Mouse (Mus musculus): ENCODE data around the gene Txndc11. TPM values are rescaled to one million over a fixed set of nuclear protein-coding genes. Genes with fewer than 3 reads are reported as not detected.

The Txndc11 gene
- polyA plus RNA-seq, 1 experiment from 2014 or later, result 42.4 TPM

- ATAC-seq (ENCODE audit: low read depth), result no peak
- DNase-seq (ENCODE audit: low spot score), result no peak
These were observed 62.6 kb downstream of the Txndc11 start for GRCm38 (mm10) chr16:11071887-11072286.

GRCm38 (mm10) chr16:11071176-11071575 is 63.3 kb downstream of the Txndc11 start:
- Histone ChIP-seq H3K4me2 (ENCODE audit: low read depth, low read length) (no peak overlapping the region), H3K36me3 (ENCODE audit: control insufficient read depth, insufficient read depth, low read length) (peaks cover 53% of the 10 kb centered on the region), H3K27ac (replicated peaks; ENCODE audit: low read depth, low read length) (no peak overlapping the region), H3K9ac (ENCODE audit: low read depth, low read length) (no peak overlapping the region), H3K27me3 (replicated peaks; ENCODE audit: control insufficient read depth, insufficient read depth, low read length) (no peaks in the 10 kb centered on the region), H3K4me1 (ENCODE audit: control insufficient read depth, insufficient read depth, low read length) (peaks cover 27% of the 10 kb centered on the region), H3K9me3 (ENCODE audit: control insufficient read depth, low read length) (no peaks in the 10 kb centered on the region), H3K4me3 (ENCODE audit: low read depth, low read length) (no peak overlapping the region)
- ATAC-seq (ENCODE audit: low read depth) (no peak), DNase-seq (ENCODE audit: low spot score) (no peak)
- 87% methylated on average over 4 of the region's 5 CpGs for WGBS

More at GRCm38 (mm10) chr16:11071887-11072286, 62.6 kb downstream of the Txndc11 start:
- H3K27ac ChIP-seq (replicated peaks; ENCODE audit: low read depth, low read length), result no peak overlapping the region
- H3K36me3 ChIP-seq (ENCODE audit: control insufficient read depth, insufficient read depth, low read length), result peaks cover 60% of the 10 kb centered on the region
- peaks cover 27% of the 10 kb centered on the region for H3K4me1 ChIP-seq (ENCODE audit: control insufficient read depth, insufficient read depth, low read length)
- WGBS, result 87% methylated on average over 4 of the region's 4 CpGs
- no peak overlapping the region for H3K4me3 ChIP-seq (ENCODE audit: low read depth, low read length)
- no peaks in the 10 kb centered on the region for H3K9me3 ChIP-seq (ENCODE audit: control insufficient read depth, low read length)
- H3K27me3 ChIP-seq (replicated peaks; ENCODE audit: control insufficient read depth, insufficient read depth, low read length), result no peaks in the 10 kb centered on the region
- H3K9ac ChIP-seq (ENCODE audit: low read depth, low read length), result no peak overlapping the region
- H3K4me2 ChIP-seq (ENCODE audit: low read depth, low read length), result no peak overlapping the region

GRCm38 (mm10) chr16:11069710-11070420 is 64.6 kb downstream of the Txndc11 start:
- Histone ChIP-seq H3K9me3 (ENCODE audit: control insufficient read depth, low read length) (no peaks in the 10 kb centered on the region), H3K27ac (replicated peaks; ENCODE audit: low read depth, low read length) (no peak overlapping the region), H3K4me3 (ENCODE audit: low read depth, low read length) (no peak overlapping the region), H3K4me1 (ENCODE audit: control insufficient read depth, insufficient read depth, low read length) (peaks cover 27% of the 10 kb centered on the region), H3K27me3 (replicated peaks; ENCODE audit: control insufficient read depth, insufficient read depth, low read length) (no peaks in the 10 kb centered on the region), H3K36me3 (ENCODE audit: control insufficient read depth, insufficient read depth, low read length) (peaks cover 40% of the 10 kb centered on the region), H3K4me2 (ENCODE audit: low read depth, low read length) (0 out of 2 replicates have a peak overlapping the region, but pooled peaks have one; percentile 8), H3K9ac (ENCODE audit: low read depth, low read length) (no peak overlapping the region)
- ATAC-seq (ENCODE audit: low read depth), result no peak
- WGBS, result 72% methylated on average over 7 of the region's 7 CpGs
- no peak for DNase-seq (ENCODE audit: low spot score)

- peaks cover 27% of the 10 kb centered on the region for H3K4me1 ChIP-seq (ENCODE audit: control insufficient read depth, insufficient read depth, low read length)
- WGBS, result 78% methylated on average over 6 of the region's 6 CpGs
- DNase-seq (ENCODE audit: low spot score), result no peak
- H3K4me2 ChIP-seq (ENCODE audit: low read depth, low read length), result no peak overlapping the region
- H3K27ac ChIP-seq (replicated peaks; ENCODE audit: low read depth, low read length), result no peak overlapping the region
- H3K9ac ChIP-seq (ENCODE audit: low read depth, low read length), result no peak overlapping the region
- ATAC-seq (ENCODE audit: low read depth), result no peak
- no peaks in the 10 kb centered on the region for H3K9me3 ChIP-seq (ENCODE audit: control insufficient read depth, low read length)
- no peak overlapping the region for H3K4me3 ChIP-seq (ENCODE audit: low read depth, low read length)
- H3K27me3 ChIP-seq (replicated peaks; ENCODE audit: control insufficient read depth, insufficient read depth, low read length), result no peaks in the 10 kb centered on the region
- peaks cover 34% of the 10 kb centered on the region for H3K36me3 ChIP-seq (ENCODE audit: control insufficient read depth, insufficient read depth, low read length)
These were observed 65.2 kb downstream of the Txndc11 start for GRCm38 (mm10) chr16:11069271-11069670.

- Histone ChIP-seq H3K9ac (ENCODE audit: low read depth, low read length) (peak overlapping the region; percentile 94; the same call in 1 of the 2 replicates), H3K4me2 (ENCODE audit: low read depth, low read length) (peak overlapping the region; percentile 60)
- no peak for ATAC-seq (ENCODE audit: low read depth)
These were observed 65.8 kb downstream of the Txndc11 start for GRCm38 (mm10) chr16:11068666-11069065.

GRCm38 (mm10) chr16:11066833-11067191 is 67.6 kb downstream of the Txndc11 start:
- Histone ChIP-seq H3K4me2 (ENCODE audit: low read depth, low read length) (peak overlapping the region; percentile 60), H3K27ac (replicated peaks; ENCODE audit: low read depth, low read length) (peak overlapping the region; percentile 92), H3K4me1 (ENCODE audit: control insufficient read depth, insufficient read depth, low read length) (peaks cover 40% of the 10 kb centered on the region), H3K9ac (ENCODE audit: low read depth, low read length) (peak overlapping the region; percentile 94), H3K36me3 (ENCODE audit: control insufficient read depth, insufficient read depth, low read length) (peaks cover 10% of the 10 kb centered on the region), H3K4me3 (ENCODE audit: low read depth, low read length) (peak overlapping the region; percentile 84), H3K27me3 (replicated peaks; ENCODE audit: control insufficient read depth, insufficient read depth, low read length) (no peaks in the 10 kb centered on the region), H3K9me3 (ENCODE audit: control insufficient read depth, low read length) (no peaks in the 10 kb centered on the region)
- ATAC-seq (ENCODE audit: low read depth), result peak; percentile 24; the same call in 1 of the 2 replicates
- peak; percentile 89 for DNase-seq (ENCODE audit: low spot score)
- 0% methylated on average over 20 of the region's 22 CpGs for WGBS

More at GRCm38 (mm10) chr16:11068666-11069065, 65.8 kb downstream of the Txndc11 start:
- Histone ChIP-seq H3K9me3 (ENCODE audit: control insufficient read depth, low read length) (no peaks in the 10 kb centered on the region), H3K27me3 (replicated peaks; ENCODE audit: control insufficient read depth, insufficient read depth, low read length) (no peaks in the 10 kb centered on the region), H3K36me3 (ENCODE audit: control insufficient read depth, insufficient read depth, low read length) (peaks cover 28% of the 10 kb centered on the region), H3K27ac (replicated peaks; ENCODE audit: low read depth, low read length) (no peak overlapping the region), H3K4me3 (ENCODE audit: low read depth, low read length) (no peak overlapping the region), H3K4me1 (ENCODE audit: control insufficient read depth, insufficient read depth, low read length) (peaks cover 27% of the 10 kb centered on the region)
- no peak for DNase-seq (ENCODE audit: low spot score)
- WGBS, result 90% methylated on average over 3 of the region's 3 CpGs

- no peaks in the 10 kb centered on the region for H3K27me3 ChIP-seq (replicated peaks; ENCODE audit: control insufficient read depth, insufficient read depth, low read length)
- peak within 1 kb of the TSS; percentile 60 for H3K4me2 ChIP-seq (ENCODE audit: low read depth, low read length)
- H3K4me3 ChIP-seq (ENCODE audit: low read depth, low read length), result peak within 1 kb of the TSS; percentile 84
- DNase-seq (ENCODE audit: low spot score) (peak; percentile 99), ATAC-seq (ENCODE audit: low read depth) (peak; percentile 98)
- peak within 1 kb of the TSS; percentile 92 for H3K27ac ChIP-seq (replicated peaks; ENCODE audit: low read depth, low read length)
- 2% methylated on average over 41 of the region's 78 CpGs for WGBS
- H3K36me3 ChIP-seq (ENCODE audit: control insufficient read depth, insufficient read depth, low read length), result peaks cover 4% of the 10 kb centered on the region; the same call in 1 of the 2 replicates
- peak within 1 kb of the TSS; percentile 94 for H3K9ac ChIP-seq (ENCODE audit: low read depth, low read length)
- no peaks in the 10 kb centered on the region for H3K9me3 ChIP-seq (ENCODE audit: control insufficient read depth, low read length)
- H3K4me1 ChIP-seq (ENCODE audit: control insufficient read depth, insufficient read depth, low read length), result peaks cover 40% of the 10 kb centered on the region
These were observed 68.2 kb downstream of the Txndc11 start, which contains the start of gene Litaf for GRCm38 (mm10) chr16:11066029-11066832. Gene Litaf, minus strand, starts transcription at chr16:11066157.

GRCm38 (mm10) chr16:11065431-11065830 is 69.0 kb downstream of the Txndc11 start:
- 0 out of 2 replicates have a peak overlapping the region, but pooled peaks have one; percentile 13 for H3K27ac ChIP-seq (replicated peaks; ENCODE audit: low read depth, low read length)
- H3K9me3 ChIP-seq (ENCODE audit: control insufficient read depth, low read length), result no peaks in the 10 kb centered on the region
- WGBS, result 63% methylated on average over 5 of the region's 5 CpGs
- no peaks in the 10 kb centered on the region for H3K27me3 ChIP-seq (replicated peaks; ENCODE audit: control insufficient read depth, insufficient read depth, low read length)
- no peak for ATAC-seq (ENCODE audit: low read depth)
- H3K9ac ChIP-seq (ENCODE audit: low read depth, low read length), result peak overlapping the region; percentile 94
- H3K4me3 ChIP-seq (ENCODE audit: low read depth, low read length), result peak overlapping the region; percentile 84
- DNase-seq (ENCODE audit: low spot score), result no peak
- no peaks in the 10 kb centered on the region for H3K36me3 ChIP-seq (ENCODE audit: control insufficient read depth, insufficient read depth, low read length)
- H3K4me2 ChIP-seq (ENCODE audit: low read depth, low read length), result peak overlapping the region; percentile 55
- H3K4me1 ChIP-seq (ENCODE audit: control insufficient read depth, insufficient read depth, low read length), result peaks cover 40% of the 10 kb centered on the region
